Mouse (Mus musculus) embryonic facial prominence, embryonic 13.5 days (tissue): ENCODE measurements around the gene Hax1. TPM values are rescaled to one million over a fixed set of nuclear protein-coding genes. Genes with fewer than 3 reads are reported as not detected.

Experiments used
- ATAC-seq: fragments of 200-750 bp; cut with Nextera tagmentation; 2 replicates; pipeline ENCODE4 v1.8.0; 2017; ENCODE audit warnings: low read depth; ENCODE audit not compliant: insufficient number of reproducible peaks, insufficient read depth, low FRiP score, low TSS enrichment
- H3K27ac ChIP-seq: fragments of 300-500 bp; sonication (generic); 2 replicates; pipeline ENCODE4 v1.5.1; 2015; ENCODE audit warnings: moderate library complexity, mild to moderate bottlenecking, inconsistent platforms
- H3K27me3 ChIP-seq: fragments of 300-500 bp; sonication (generic); 2 replicates; pipeline ENCODE4 v1.6.1; 2015; ENCODE audit warnings: mild to moderate bottlenecking, inconsistent platforms
- H3K36me3 ChIP-seq: fragments of 300-500 bp; sonication (generic); 2 replicates; pipeline ENCODE4 v1.6.1; 2015; ENCODE audit warnings: mild to moderate bottlenecking, inconsistent platforms
- H3K4me1 ChIP-seq: fragments of 300-500 bp; sonication (generic); 2 replicates; pipeline ENCODE4 v1.6.1; 2015; ENCODE audit warnings: inconsistent platforms
- H3K4me2 ChIP-seq: fragments of 300-500 bp; sonication (generic); 2 replicates; pipeline ENCODE4 v1.6.1; 2015; ENCODE audit warnings: moderate library complexity, mild to moderate bottlenecking, inconsistent platforms
- H3K4me3 ChIP-seq: fragments of 300-500 bp; sonication (generic); 2 replicates; pipeline ENCODE4 v1.5.1; 2015; ENCODE audit warnings: mild to moderate bottlenecking, inconsistent platforms
- H3K9ac ChIP-seq: fragments of 300-500 bp; sonication (generic); 2 replicates; pipeline ENCODE4 v1.6.1; 2015; ENCODE audit warnings: mild to moderate bottlenecking, inconsistent platforms
- H3K9me3 ChIP-seq: fragments of 300-500 bp; sonication (generic); 2 replicates; pipeline ENCODE4 v1.6.1; 2016; ENCODE audit warnings: inconsistent platforms
- WGBS: fragments of 180-500 bp; shearing (Covaris S2); methylation state at CpG from one replicate; pipeline ENCODE4 v1.1.7; 2015; ENCODE audit warnings: mixed read lengths; 5-methylcytosine and 5-hydroxymethylcytosine counted together
- polyA plus RNA-seq: library from polyadenylated mRNA; unstranded; fragments of >200 nt; fragmentation: Nextera tagmentation; extraction: Ambion mirVana; gene quantifications from 2 replicates; pipeline ENCODE4 v1.2.1, GENCODE M21; 2015

Gene Hax1
- polyA plus RNA-seq, result 169 and 173 TPM in 2 replicates

- H3K4me2 ChIP-seq, result peak within 1 kb of the TSS; percentile 76
- H3K4me3 ChIP-seq, result peak within 1 kb of the TSS; percentile 79
- H3K4me1 ChIP-seq, result peaks cover 24% of the 10 kb centered on the region
- WGBS, result under 1% methylated on average over 26 of the region's 26 CpGs
- no peaks in the 10 kb centered on the region for H3K27me3 ChIP-seq
- peak within 1 kb of the TSS; percentile 99 for H3K27ac ChIP-seq
- H3K9ac ChIP-seq, result peak within 1 kb of the TSS; percentile 90
- ATAC-seq, result peak; percentile 92
- no peaks in the 10 kb centered on the region for H3K9me3 ChIP-seq
- H3K36me3 ChIP-seq, result peaks cover 62% of the 10 kb centered on the region
Measured at GRCm38 (mm10) chr3:89998612-89999054, at the start of gene Hax1. TSS of gene Hax1 (minus strand) at chr3:89998780.

GRCm38 (mm10) chr3:90036263-90036662, 37.7 kb upstream of the Hax1 start:
- H3K27ac ChIP-seq, result no peak overlapping the region
- H3K9me3 ChIP-seq, result no peaks in the 10 kb centered on the region
- no peaks in the 10 kb centered on the region for H3K27me3 ChIP-seq
- H3K4me3 ChIP-seq, result no peak overlapping the region
- no peak overlapping the region for H3K9ac ChIP-seq
- no peak overlapping the region for H3K4me2 ChIP-seq
- no peak for ATAC-seq
- H3K36me3 ChIP-seq, result peaks cover 77% of the 10 kb centered on the region
- WGBS, result 94% methylated on average over 1 of the region's 1 CpGs
- no peaks in the 10 kb centered on the region for H3K4me1 ChIP-seq

- Histone ChIP-seq H3K9me3 (no peaks in the 10 kb centered on the region), H3K27ac (no peak overlapping the region), H3K9ac (no peak overlapping the region), H3K4me1 (no peaks in the 10 kb centered on the region), H3K27me3 (no peaks in the 10 kb centered on the region), H3K4me2 (no peak overlapping the region), H3K36me3 (peaks cover 75% of the 10 kb centered on the region), H3K4me3 (no peak overlapping the region)
- no peak for ATAC-seq
- 92% methylated on average over 2 of the region's 2 CpGs for WGBS
Measured at GRCm38 (mm10) chr3:90034653-90035052, 36.1 kb upstream of the Hax1 start.

- Histone ChIP-seq H3K4me1 (no peaks in the 10 kb centered on the region), H3K27me3 (no peaks in the 10 kb centered on the region), H3K27ac (no peak overlapping the region), H3K9ac (no peak overlapping the region), H3K4me2 (no peak overlapping the region), H3K36me3 (peaks cover 98% of the 10 kb centered on the region), H3K9me3 (no peaks in the 10 kb centered on the region), H3K4me3 (no peak overlapping the region)
- no peak for ATAC-seq
- 95% methylated on average over 4 of the region's 4 CpGs for WGBS
Measured at GRCm38 (mm10) chr3:90016626-90017025, 18.0 kb upstream of the Hax1 start.

- Histone ChIP-seq H3K36me3 (peaks cover 98% of the 10 kb centered on the region), H3K4me3 (no peak overlapping the region)
Measured at GRCm38 (mm10) chr3:90010291-90010690, 11.7 kb upstream of the Hax1 start.

GRCm38 (mm10) chr3:90004091-90004796, 5.7 kb upstream of the Hax1 start:
- no peak overlapping the region for H3K4me3 ChIP-seq
- no peak overlapping the region for H3K4me2 ChIP-seq
- no peaks in the 10 kb centered on the region for H3K9me3 ChIP-seq
- H3K9ac ChIP-seq, result no peak overlapping the region
- H3K36me3 ChIP-seq, result peaks cover 88% of the 10 kb centered on the region
- peaks cover 12% of the 10 kb centered on the region for H3K4me1 ChIP-seq
- no peak for ATAC-seq
- no peak overlapping the region for H3K27ac ChIP-seq
- H3K27me3 ChIP-seq, result no peaks in the 10 kb centered on the region
- WGBS, result 66% methylated on average over 3 of the region's 3 CpGs

More at GRCm38 (mm10) chr3:90010291-90010690, 11.7 kb upstream of the Hax1 start:
- ATAC-seq, result no peak
- Histone ChIP-seq H3K4me1 (no peaks in the 10 kb centered on the region), H3K27ac (no peak overlapping the region), H3K27me3 (no peaks in the 10 kb centered on the region), H3K9ac (no peak overlapping the region), H3K9me3 (no peaks in the 10 kb centered on the region), H3K4me2 (no peak overlapping the region)
- WGBS, result 65% methylated on average over 2 of the region's 2 CpGs

GRCm38 (mm10) chr3:89999830-90000229, 1.2 kb upstream of the Hax1 start:
- WGBS, result 82% methylated on average over 4 of the region's 4 CpGs

GRCm38 (mm10) chr3:89999090-89999489, 510 bp upstream of the Hax1 start:
- Histone ChIP-seq H3K27ac (peak overlapping the region; percentile 99), H3K4me2 (peak overlapping the region; percentile 76), H3K9ac (peak overlapping the region; percentile 90), H3K9me3 (no peaks in the 10 kb centered on the region), H3K4me3 (peak overlapping the region; percentile 79), H3K4me1 (peaks cover 24% of the 10 kb centered on the region), H3K36me3 (peaks cover 65% of the 10 kb centered on the region), H3K27me3 (no peaks in the 10 kb centered on the region)
- peak; percentile 72 for ATAC-seq
- WGBS, result 10% methylated on average over 8 of the region's 8 CpGs

More at GRCm38 (mm10) chr3:89999830-90000229, 1.2 kb upstream of the Hax1 start:
- Histone ChIP-seq H3K9me3 (no peaks in the 10 kb centered on the region), H3K36me3 (peaks cover 66% of the 10 kb centered on the region), H3K9ac (peak overlapping the region; percentile 90), H3K4me3 (0 out of 2 replicates have a peak overlapping the region, but pooled peaks have one; percentile 79), H3K4me1 (peaks cover 24% of the 10 kb centered on the region), H3K27me3 (no peaks in the 10 kb centered on the region), H3K27ac (peak overlapping the region; percentile 99), H3K4me2 (peak overlapping the region; percentile 76)
- no peak for ATAC-seq

GRCm38 (mm10) chr3:89997791-89998495, 637 bp downstream of the Hax1 start:
- H3K4me3 ChIP-seq, result peak overlapping the region; percentile 79
- H3K36me3 ChIP-seq, result peaks cover 57% of the 10 kb centered on the region
- H3K27ac ChIP-seq, result peak overlapping the region; percentile 99
- 2% methylated on average over 23 of the region's 23 CpGs for WGBS
- peak overlapping the region; percentile 90 for H3K9ac ChIP-seq
- no peaks in the 10 kb centered on the region for H3K27me3 ChIP-seq
- H3K4me1 ChIP-seq, result peaks cover 24% of the 10 kb centered on the region
- H3K4me2 ChIP-seq, result peak overlapping the region; percentile 76
- H3K9me3 ChIP-seq, result no peaks in the 10 kb centered on the region
- peak; percentile 16 for ATAC-seq

- H3K9ac ChIP-seq, result no peak overlapping the region
- WGBS, result 90% methylated on average over 5 of the region's 5 CpGs
- peaks cover 40% of the 10 kb centered on the region for H3K36me3 ChIP-seq
- H3K4me3 ChIP-seq, result no peak overlapping the region
- H3K27me3 ChIP-seq, result no peaks in the 10 kb centered on the region
- H3K4me2 ChIP-seq, result no peak overlapping the region
- no peak for ATAC-seq
- H3K27ac ChIP-seq, result no peak overlapping the region
- H3K9me3 ChIP-seq, result no peaks in the 10 kb centered on the region
- H3K4me1 ChIP-seq, result peaks cover 19% of the 10 kb centered on the region
Measured at GRCm38 (mm10) chr3:89994807-89995515, 3.6 kb downstream of the Hax1 start.

- no peak overlapping the region for H3K4me2 ChIP-seq
- H3K4me3 ChIP-seq, result no peak overlapping the region
- H3K27ac ChIP-seq, result no peak overlapping the region
- H3K36me3 ChIP-seq, result peaks cover 8% of the 10 kb centered on the region; the same call in 1 of the 2 replicates
- no peaks in the 10 kb centered on the region for H3K4me1 ChIP-seq
- 92% methylated on average over 4 of the region's 4 CpGs for WGBS
- no peaks in the 10 kb centered on the region for H3K27me3 ChIP-seq
- no peak overlapping the region for H3K9ac ChIP-seq
- ATAC-seq, result no peak
- no peaks in the 10 kb centered on the region for H3K9me3 ChIP-seq
Measured at GRCm38 (mm10) chr3:89987822-89988221, 10.8 kb downstream of the Hax1 start.
